Mouse (Mus musculus): ENCODE data around the gene Basp1. TPM values are rescaled to one million over a fixed set of nuclear protein-coding genes. Genes with fewer than 3 reads are reported as not detected.

The Basp1 gene
- polyA plus RNA-seq, 1 experiment from 2014 or later: 262 TPM

GRCm38 (mm10) chr15:25411461-25411860, 2.1 kb downstream of the Basp1 start:
- peak overlapping the region; percentile 100 for H3K9ac ChIP-seq
- no peak for ATAC-seq (ENCODE audit: low FRiP score)
- peak overlapping the region; percentile 100 for H3K27ac ChIP-seq
- 7% methylated on average over 7 of the region's 7 CpGs for WGBS
- peaks cover 42% of the 10 kb centered on the region for H3K4me1 ChIP-seq (replicated peaks; ENCODE audit: control insufficient read depth, insufficient read depth, low read length)
- DNase-seq (ENCODE audit: low spot score): peak; percentile 71
- peak overlapping the region; percentile 100 for H3K4me3 ChIP-seq (replicated peaks; ENCODE audit: low read length)
- no peaks in the 10 kb centered on the region for H3K9me3 ChIP-seq (ENCODE audit: control insufficient read depth, low read length)
- H3K4me2 ChIP-seq (replicated peaks): peak overlapping the region; percentile 70
- H3K27me3 ChIP-seq (ENCODE audit: control insufficient read depth, insufficient read depth, low read length): no peaks in the 10 kb centered on the region
- peaks cover 9% of the 10 kb centered on the region; the same call in 1 of the 2 replicates for H3K36me3 ChIP-seq (replicated peaks; ENCODE audit: control insufficient read depth, insufficient read depth)

GRCm38 (mm10) chr15:25405926-25406325, 7.6 kb downstream of the Basp1 start:
- H3K4me1 ChIP-seq (replicated peaks; ENCODE audit: control insufficient read depth, insufficient read depth, low read length): peaks cover 90% of the 10 kb centered on the region
- H3K27me3 ChIP-seq (ENCODE audit: control insufficient read depth, insufficient read depth, low read length): no peaks in the 10 kb centered on the region
- peaks cover 38% of the 10 kb centered on the region for H3K36me3 ChIP-seq (replicated peaks; ENCODE audit: control insufficient read depth, insufficient read depth)
- DNase-seq (ENCODE audit: low spot score) (no peak), ATAC-seq (ENCODE audit: low FRiP score) (no peak)
- no peaks in the 10 kb centered on the region for H3K9me3 ChIP-seq (ENCODE audit: control insufficient read depth, low read length)
- H3K9ac ChIP-seq: no peak overlapping the region
- H3K4me3 ChIP-seq (replicated peaks; ENCODE audit: low read length): no peak overlapping the region
- 60% methylated on average over 5 of the region's 5 CpGs for WGBS
- H3K27ac ChIP-seq: no peak overlapping the region; the same call in 1 of the 2 replicates
- H3K4me2 ChIP-seq (replicated peaks): peak overlapping the region; percentile 70

- Histone ChIP-seq H3K4me3 (replicated peaks; ENCODE audit: low read length) (no peak overlapping the region), H3K9ac (no peak overlapping the region), H3K27ac (no peak overlapping the region), H3K9me3 (ENCODE audit: control insufficient read depth, low read length) (no peaks in the 10 kb centered on the region), H3K4me2 (replicated peaks) (no peak overlapping the region), H3K36me3 (replicated peaks; ENCODE audit: control insufficient read depth, insufficient read depth) (peaks cover 48% of the 10 kb centered on the region), H3K4me1 (replicated peaks; ENCODE audit: control insufficient read depth, insufficient read depth, low read length) (peaks cover 84% of the 10 kb centered on the region), H3K27me3 (ENCODE audit: control insufficient read depth, insufficient read depth, low read length) (no peaks in the 10 kb centered on the region)
- 87% methylated on average over 7 of the region's 7 CpGs for WGBS
- ATAC-seq (ENCODE audit: low FRiP score): no peak
- no peak for DNase-seq (ENCODE audit: low spot score)
Measured at GRCm38 (mm10) chr15:25403879-25404278, 9.7 kb downstream of the Basp1 start.

- H3K9ac ChIP-seq: no peak overlapping the region
- no peak overlapping the region for H3K4me3 ChIP-seq (replicated peaks; ENCODE audit: low read length)
- DNase-seq (ENCODE audit: low spot score) (no peak), ATAC-seq (ENCODE audit: low FRiP score) (no peak)
- peaks cover 53% of the 10 kb centered on the region for H3K36me3 ChIP-seq (replicated peaks; ENCODE audit: control insufficient read depth, insufficient read depth)
- H3K4me1 ChIP-seq (replicated peaks; ENCODE audit: control insufficient read depth, insufficient read depth, low read length): peaks cover 81% of the 10 kb centered on the region
- no peaks in the 10 kb centered on the region for H3K9me3 ChIP-seq (ENCODE audit: control insufficient read depth, low read length)
- 0 out of 2 replicates have a peak overlapping the region, but pooled peaks have one; percentile 14 for H3K27ac ChIP-seq
- H3K4me2 ChIP-seq (replicated peaks): no peak overlapping the region
- 68% methylated on average over 3 of the region's 3 CpGs for WGBS
- H3K27me3 ChIP-seq (ENCODE audit: control insufficient read depth, insufficient read depth, low read length): no peaks in the 10 kb centered on the region
Measured at GRCm38 (mm10) chr15:25402001-25402400, 11.6 kb downstream of the Basp1 start.

GRCm38 (mm10) chr15:25400276-25400675, 13.3 kb downstream of the Basp1 start:
- H3K27me3 ChIP-seq (ENCODE audit: control insufficient read depth, insufficient read depth, low read length): no peaks in the 10 kb centered on the region
- H3K27ac ChIP-seq: no peak overlapping the region
- H3K4me3 ChIP-seq (replicated peaks; ENCODE audit: low read length): no peak overlapping the region
- H3K36me3 ChIP-seq (replicated peaks; ENCODE audit: control insufficient read depth, insufficient read depth): peaks cover 55% of the 10 kb centered on the region
- 71% methylated on average over 8 of the region's 8 CpGs for WGBS
- no peak overlapping the region for H3K4me2 ChIP-seq (replicated peaks)
- no peaks in the 10 kb centered on the region for H3K9me3 ChIP-seq (ENCODE audit: control insufficient read depth, low read length)
- ATAC-seq (ENCODE audit: low FRiP score): no peak
- peaks cover 81% of the 10 kb centered on the region for H3K4me1 ChIP-seq (replicated peaks; ENCODE audit: control insufficient read depth, insufficient read depth, low read length)
- no peak overlapping the region for H3K9ac ChIP-seq
- DNase-seq (ENCODE audit: low spot score): no peak

- no peak for ATAC-seq (ENCODE audit: low FRiP score)
- no peak for DNase-seq (ENCODE audit: low spot score)
- H3K4me2 ChIP-seq (replicated peaks): no peak overlapping the region
- no peak overlapping the region for H3K4me3 ChIP-seq (replicated peaks; ENCODE audit: low read length)
- no peaks in the 10 kb centered on the region for H3K27me3 ChIP-seq (ENCODE audit: control insufficient read depth, insufficient read depth, low read length)
- H3K27ac ChIP-seq: no peak overlapping the region
- H3K9ac ChIP-seq: no peak overlapping the region
- peaks cover 71% of the 10 kb centered on the region for H3K4me1 ChIP-seq (replicated peaks; ENCODE audit: control insufficient read depth, insufficient read depth, low read length)
- peaks cover 53% of the 10 kb centered on the region for H3K36me3 ChIP-seq (replicated peaks; ENCODE audit: control insufficient read depth, insufficient read depth)
- H3K9me3 ChIP-seq (ENCODE audit: control insufficient read depth, low read length): no peaks in the 10 kb centered on the region
- WGBS: 59% methylated on average over 9 of the region's 9 CpGs
Measured at GRCm38 (mm10) chr15:25395912-25396590, 17.5 kb downstream of the Basp1 start.

GRCm38 (mm10) chr15:25392525-25393099, 21.0 kb downstream of the Basp1 start:
- ATAC-seq (ENCODE audit: low FRiP score) (no peak), DNase-seq (ENCODE audit: low spot score) (no peak)
- Histone ChIP-seq H3K9me3 (ENCODE audit: control insufficient read depth, low read length) (no peaks in the 10 kb centered on the region), H3K4me3 (replicated peaks; ENCODE audit: low read length) (no peak overlapping the region), H3K27ac (no peak overlapping the region), H3K36me3 (replicated peaks; ENCODE audit: control insufficient read depth, insufficient read depth) (peaks cover 43% of the 10 kb centered on the region), H3K27me3 (ENCODE audit: control insufficient read depth, insufficient read depth, low read length) (no peaks in the 10 kb centered on the region), H3K9ac (no peak overlapping the region), H3K4me1 (replicated peaks; ENCODE audit: control insufficient read depth, insufficient read depth, low read length) (peaks cover 49% of the 10 kb centered on the region), H3K4me2 (replicated peaks) (no peak overlapping the region)
- 73% methylated on average over 4 of the region's 4 CpGs for WGBS

GRCm38 (mm10) chr15:25391210-25391609, 22.4 kb downstream of the Basp1 start:
- 82% methylated on average over 5 of the region's 5 CpGs for WGBS
- Histone ChIP-seq H3K9me3 (ENCODE audit: control insufficient read depth, low read length) (no peaks in the 10 kb centered on the region), H3K4me3 (replicated peaks; ENCODE audit: low read length) (no peak overlapping the region), H3K4me1 (replicated peaks; ENCODE audit: control insufficient read depth, insufficient read depth, low read length) (peaks cover 47% of the 10 kb centered on the region), H3K27ac (no peak overlapping the region), H3K27me3 (ENCODE audit: control insufficient read depth, insufficient read depth, low read length) (no peaks in the 10 kb centered on the region), H3K9ac (no peak overlapping the region), H3K36me3 (replicated peaks; ENCODE audit: control insufficient read depth, insufficient read depth) (peaks cover 56% of the 10 kb centered on the region), H3K4me2 (replicated peaks) (no peak overlapping the region)
- DNase-seq (ENCODE audit: low spot score) (no peak), ATAC-seq (ENCODE audit: low FRiP score) (no peak)

GRCm38 (mm10) chr15:25387572-25387971, 26.0 kb downstream of the Basp1 start:
- H3K27ac ChIP-seq: no peak overlapping the region
- 56% methylated on average over 6 of the region's 6 CpGs for WGBS
- H3K4me1 ChIP-seq (replicated peaks; ENCODE audit: control insufficient read depth, insufficient read depth, low read length): peaks cover 31% of the 10 kb centered on the region
- no peak overlapping the region for H3K4me2 ChIP-seq (replicated peaks)
- DNase-seq (ENCODE audit: low spot score): no peak
- H3K27me3 ChIP-seq (ENCODE audit: control insufficient read depth, insufficient read depth, low read length): no peaks in the 10 kb centered on the region
- H3K9me3 ChIP-seq (ENCODE audit: control insufficient read depth, low read length): no peaks in the 10 kb centered on the region
- H3K9ac ChIP-seq: no peak overlapping the region
- peak; percentile 19; the same call in 1 of the 2 replicates for ATAC-seq (ENCODE audit: low FRiP score)
- H3K36me3 ChIP-seq (replicated peaks; ENCODE audit: control insufficient read depth, insufficient read depth): peaks cover 48% of the 10 kb centered on the region
- no peak overlapping the region for H3K4me3 ChIP-seq (replicated peaks; ENCODE audit: low read length)
